Mouse (Mus musculus) hindbrain, postnatal 0 days (tissue): ENCODE measurements around the gene Kbtbd8. TPM values are rescaled to one million over a fixed set of nuclear protein-coding genes. Genes with fewer than 3 reads are reported as not detected.

Source experiments
- ATAC-seq: fragments of 200-750 bp; cut with Nextera tagmentation; 2 replicates; pipeline ENCODE4 v1.8.0; 2017; ENCODE audit warnings: mild to moderate bottlenecking, moderate TSS enrichment, moderate library complexity
- DNase-seq: peaks from one replicate; pipeline ENCODE4 v3.0.0-alpha.2; 2015; ENCODE audit warnings: low spot score
- H3K27ac ChIP-seq: fragments of 300-500 bp; sonication (generic); 2 replicates; pipeline ENCODE4 v1.5.1; 2014; ENCODE audit warnings: mild to moderate bottlenecking
- H3K27me3 ChIP-seq: fragments of 300-500 bp; sonication (generic); 2 replicates; pipeline ENCODE4 v1.6.1; 2014; ENCODE audit warnings: low read length, mixed read lengths; ENCODE audit not compliant: insufficient read depth
- H3K36me3 ChIP-seq: fragments of 300-500 bp; sonication (generic); 2 replicates; pipeline ENCODE4 v1.6.1; 2014; ENCODE audit warnings: low read length, mixed read lengths; ENCODE audit not compliant: insufficient read depth
- H3K4me1 ChIP-seq: fragments of 300-500 bp; sonication (generic); 2 replicates; pipeline ENCODE4 v1.6.1; 2014; ENCODE audit warnings: antibody characterized with exemption, low read length, mixed read lengths; ENCODE audit not compliant: insufficient read depth
- H3K4me2 ChIP-seq: fragments of 300-500 bp; sonication (generic); 2 replicates; pipeline ENCODE4 v1.6.1; 2014; ENCODE audit warnings: low read depth, mild to moderate bottlenecking, low read length, moderate library complexity, mixed read lengths
- H3K4me3 ChIP-seq: fragments of 300-500 bp; sonication (generic); 2 replicates; pipeline ENCODE4 v1.5.1; 2014; ENCODE audit warnings: low read length
- H3K9ac ChIP-seq: fragments of 300-500 bp; sonication (generic); replicated peaks from 2 replicates; pipeline ENCODE4 v1.6.1; 2014; ENCODE audit warnings: mild to moderate bottlenecking, low read length, moderate library complexity, mixed read lengths
- H3K9me3 ChIP-seq: fragments of 300-500 bp; sonication (generic); 2 replicates; pipeline ENCODE4 v1.6.1; 2016; ENCODE audit warnings: low read length, mixed read lengths
- CTCF ChIP-seq: IDR thresholded peaks from 2 replicates; pipeline ENCODE4 v1.5.1; 2016; ENCODE audit warnings: antibody characterized with exemption, control low read depth, low read depth
- WGBS: fragments of 180-500 bp; shearing (Covaris S2); extraction: QIAGEN DNeasy Blood & Tissue Kit; methylation state at CpG from one replicate; pipeline ENCODE4 v1.1.7; 2014; 5-methylcytosine and 5-hydroxymethylcytosine counted together
- polyA plus RNA-seq: library from polyadenylated mRNA; unstranded; fragments of >200 nt; fragmentation: Nextera tagmentation; extraction: Ambion mirVana; gene quantifications from 2 replicates; pipeline ENCODE4 v1.2.1, GENCODE M21; 2015
- total RNA-seq: library from RNA; depleted of rRNA; stranded (reverse); fragments of >200 nt; gene quantifications from 2 replicates; pipeline ENCODE4 v1.2.3, GENCODE M21; 2014; rRNA removed

Gene Kbtbd8
- total RNA-seq (3.1 and 3.8 TPM in 2 replicates), polyA plus RNA-seq (1.7 and 1.8 TPM in 2 replicates)

- peak within 1 kb of the TSS; percentile 89 for H3K27ac ChIP-seq
- ATAC-seq (no peak; the same call in 1 of the 2 replicates), DNase-seq (no peak)
- H3K4me2 ChIP-seq = peak within 1 kb of the TSS; percentile 65
- no peaks in the 10 kb centered on the region for H3K9me3 ChIP-seq
- H3K4me1 ChIP-seq = no peaks in the 10 kb centered on the region
- no peaks in the 10 kb centered on the region for H3K27me3 ChIP-seq
- H3K36me3 ChIP-seq = no peaks in the 10 kb centered on the region
- TF ChIP-seq CTCF = no peak
- peak within 1 kb of the TSS; percentile 71 for H3K9ac ChIP-seq
- peak within 1 kb of the TSS; percentile 66 for H3K4me3 ChIP-seq
- WGBS = 24% methylated on average over 13 of the region's 13 CpGs
Measured at GRCm38 (mm10) chr6:95116946-95117345, at the start of gene Kbtbd8. Gene Kbtbd8 (plus strand): TSS chr6:95117240.

- Histone ChIP-seq H3K4me1 (no peaks in the 10 kb centered on the region), H3K4me2 (no peak overlapping the region), H3K36me3 (no peaks in the 10 kb centered on the region), H3K4me3 (no peak overlapping the region), H3K9ac (no peak overlapping the region), H3K9me3 (0 out of 2 replicates have a peak, but pooled peaks cover 3% of the 10 kb centered on the region), H3K27ac (no peak overlapping the region), H3K27me3 (no peaks in the 10 kb centered on the region)
- no peak for DNase-seq
- WGBS = 89% methylated on average over 10 of the region's 10 CpGs
- no peak for TF ChIP-seq CTCF
- no peak for ATAC-seq
Measured at GRCm38 (mm10) chr6:95069753-95070152, 47.3 kb upstream of the Kbtbd8 start.

DNA sequence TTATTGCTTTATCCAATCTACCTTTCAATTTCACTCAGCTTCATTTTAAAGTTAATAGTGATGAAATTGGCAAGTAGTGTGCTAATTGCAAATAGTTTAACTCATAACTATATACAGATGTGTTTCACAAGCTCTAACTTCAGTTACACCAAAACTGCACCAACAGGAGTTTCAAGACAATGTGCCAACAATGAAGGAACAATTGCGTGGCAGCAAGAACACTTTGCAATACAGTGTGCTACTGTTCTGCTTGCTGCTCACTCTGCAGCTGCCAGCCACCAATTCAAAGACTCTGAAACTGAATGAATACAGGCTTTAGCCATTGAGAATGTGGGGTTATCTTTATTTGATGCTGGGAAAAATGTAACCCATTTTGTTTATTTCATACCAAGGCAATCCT is 31.8 kb upstream of the Kbtbd8 start:
- H3K36me3 ChIP-seq = no peaks in the 10 kb centered on the region
- H3K4me2 ChIP-seq = no peak overlapping the region
- TF ChIP-seq CTCF = no peak
- H3K9ac ChIP-seq = no peak overlapping the region
- no peaks in the 10 kb centered on the region for H3K4me1 ChIP-seq
- ATAC-seq (no peak), DNase-seq (peak; percentile 15)
- H3K27ac ChIP-seq = peak overlapping the region; percentile 36
- no peaks in the 10 kb centered on the region for H3K27me3 ChIP-seq
- no peaks in the 10 kb centered on the region for H3K9me3 ChIP-seq
- WGBS = 48% methylated on average over 1 of the region's 1 CpGs
- no peak overlapping the region for H3K4me3 ChIP-seq

GRCm38 (mm10) chr6:95087154-95087846 is 29.7 kb upstream of the Kbtbd8 start:
- 68% methylated on average over 6 of the region's 6 CpGs for WGBS
- Histone ChIP-seq H3K9ac (no peak overlapping the region), H3K27ac (0 out of 2 replicates have a peak overlapping the region, but pooled peaks have one; percentile 20), H3K27me3 (no peaks in the 10 kb centered on the region), H3K9me3 (no peaks in the 10 kb centered on the region), H3K4me2 (no peak overlapping the region), H3K4me1 (no peaks in the 10 kb centered on the region), H3K36me3 (no peaks in the 10 kb centered on the region), H3K4me3 (no peak overlapping the region)
- DNase-seq (peak; percentile 5), ATAC-seq (0 out of 2 replicates have a peak, but pooled peaks have one; percentile 35)
- no peak for TF ChIP-seq CTCF

DNA sequence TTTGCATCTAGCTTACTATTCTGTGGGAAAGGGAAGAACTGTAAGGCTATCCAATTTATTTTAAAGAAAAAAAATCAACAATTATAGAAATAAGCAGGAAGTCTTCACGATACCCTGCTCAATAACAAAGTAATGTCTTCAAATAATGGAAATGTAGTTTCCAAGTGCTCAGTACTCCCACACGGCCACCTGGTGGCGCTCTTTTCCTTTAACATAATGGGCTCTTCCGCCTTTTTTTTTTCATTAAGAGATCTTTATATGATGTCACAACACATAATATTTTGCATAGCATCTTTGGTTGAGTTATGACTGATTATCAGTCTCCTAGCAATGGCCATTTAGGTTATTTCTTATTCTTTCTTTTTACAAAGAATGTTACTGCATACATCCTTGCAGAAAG is 29.0 kb upstream of the Kbtbd8 start:
- DNase-seq = peak; percentile 66
- Histone ChIP-seq H3K4me1 (no peaks in the 10 kb centered on the region), H3K4me2 (no peak overlapping the region), H3K27me3 (no peaks in the 10 kb centered on the region), H3K4me3 (no peak overlapping the region), H3K36me3 (no peaks in the 10 kb centered on the region), H3K9me3 (no peaks in the 10 kb centered on the region), H3K27ac (no peak overlapping the region), H3K9ac (no peak overlapping the region)
- peak; percentile 55 for TF ChIP-seq CTCF
- no peak for ATAC-seq
- WGBS = 46% methylated on average over 4 of the region's 4 CpGs

DNA sequence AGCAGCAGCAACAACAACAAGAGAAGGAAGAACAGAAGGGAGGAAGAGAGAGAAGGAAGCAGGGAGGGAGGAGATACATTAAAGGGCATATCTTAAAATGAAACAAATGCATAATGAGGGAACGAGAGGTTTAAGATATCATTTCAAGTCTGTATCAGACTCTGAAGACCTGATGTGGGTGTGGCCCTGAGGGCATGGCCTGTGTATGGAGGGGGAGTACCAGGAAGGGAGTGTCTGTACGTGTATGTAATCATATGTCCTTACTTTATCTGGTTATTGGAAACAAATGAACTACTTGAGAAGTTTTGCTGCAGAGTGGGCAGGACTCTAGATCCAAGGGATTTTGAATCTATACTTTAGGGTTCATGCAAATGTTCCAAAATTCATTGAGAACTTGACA is 22.3 kb upstream of the Kbtbd8 start:
- H3K4me1 ChIP-seq = no peaks in the 10 kb centered on the region
- no peaks in the 10 kb centered on the region for H3K36me3 ChIP-seq
- ATAC-seq = no peak
- DNase-seq = no peak
- H3K9me3 ChIP-seq = no peaks in the 10 kb centered on the region
- no peak overlapping the region for H3K4me3 ChIP-seq
- no peak overlapping the region for H3K4me2 ChIP-seq
- H3K27ac ChIP-seq = no peak overlapping the region
- WGBS = 82% methylated on average over 2 of the region's 2 CpGs
- H3K27me3 ChIP-seq = no peaks in the 10 kb centered on the region
- no peak overlapping the region for H3K9ac ChIP-seq
- no peak for TF ChIP-seq CTCF

GRCm38 (mm10) chr6:95098366-95099109 is 18.5 kb upstream of the Kbtbd8 start:
- H3K36me3 ChIP-seq = no peaks in the 10 kb centered on the region
- peak; percentile 96 for TF ChIP-seq CTCF
- H3K9ac ChIP-seq = no peak overlapping the region
- H3K4me2 ChIP-seq = no peak overlapping the region
- no peaks in the 10 kb centered on the region for H3K27me3 ChIP-seq
- no peak overlapping the region for H3K27ac ChIP-seq
- ATAC-seq (peak; percentile 76; the same call in 1 of the 2 replicates), DNase-seq (peak; percentile 90)
- no peak overlapping the region for H3K4me3 ChIP-seq
- H3K9me3 ChIP-seq = no peaks in the 10 kb centered on the region
- 27% methylated on average over 21 of the region's 21 CpGs for WGBS
- H3K4me1 ChIP-seq = no peaks in the 10 kb centered on the region
